In genomic region chr2:76620188-76620587, GRCm38 (mm10) we compare ENCODE assay signal across 27 mouse cellular contexts. TPM values are rescaled to one million over a fixed set of nuclear protein-coding genes. Genes with fewer than 3 reads are reported as not detected.
"Had no signal": no experiment of that assay in that cellular context is flagged by ENCODE, and none has a peak within 500 bp of the region (broad histone marks: within the 10 kb centered on the region; RNA-seq: fewer than 3 reads in every experiment).

No protein-coding gene starts in this region.

- H3K4me1 ChIP-seq: limb, embryonic 12.5 days; limb, embryonic 15.5 days; megakaryocyte, embryonic 14.5 days; midbrain, embryonic 10.5 days; midbrain, embryonic 13.5 days; neural tube, embryonic 13.5 days had no signal

- DNase-seq: kidney, adult 9 months; kidney, postnatal 14 days; kidney, postnatal 4 days; liver, postnatal 0 days; lung, embryonic 14.5 days; retina, postnatal 1 day; right cerebral cortex, postnatal 25 days; thymus, adult 2 months; thymus, postnatal 14 days; thymus, postnatal 4 days had no signal

- ATAC-seq: liver, postnatal 0 days; lung, postnatal 0 days; midbrain, embryonic 13.5 days; midbrain, embryonic 16.5 days had no signal

- H3K4me3 ChIP-seq: left cerebral cortex, adult 2 months; limb, embryonic 12.5 days; limb, embryonic 15.5 days; megakaryocyte, embryonic 14.5 days; midbrain, embryonic 10.5 days; midbrain, embryonic 13.5 days; myocyte; neural tube, embryonic 13.5 days had no signal

- H3K27ac ChIP-seq: left cerebral cortex, adult 2 months; limb, embryonic 12.5 days; limb, embryonic 15.5 days; liver, embryonic 14.5 days; macrophage; midbrain, embryonic 10.5 days; midbrain, embryonic 13.5 days; neural tube, embryonic 13.5 days; stomach, postnatal 0 days had no signal

- H3K27me3 ChIP-seq: limb, embryonic 12.5 days; limb, embryonic 15.5 days; megakaryocyte, embryonic 14.5 days; midbrain, embryonic 13.5 days; neural tube, embryonic 13.5 days had no signal

RNA-seq across cellular contexts. Expression of gene Pjvk, which starts 28.1 kb away (rescaled TPM):
- total RNA-seq: layer of hippocampus, postnatal 25 days; left cerebral cortex, adult 2 months; monocyte, adult 5-6 weeks; neutrophil, adult 5-6 weeks had no signal
- polyA plus RNA-seq: liver, embryonic 11.5 days; liver, embryonic 14.5 days; liver, postnatal 0 days; thymus, adult 2 months had no signal
